Mouse (Mus musculus): ENCODE measurements at regions not wholly inside any gene's neighbourhood (a gene's known extent, or its start where the extent isn't known, plus 50 kb on each side); places are given as distances from the start of the nearest gene placed in this dataset.

DNA sequence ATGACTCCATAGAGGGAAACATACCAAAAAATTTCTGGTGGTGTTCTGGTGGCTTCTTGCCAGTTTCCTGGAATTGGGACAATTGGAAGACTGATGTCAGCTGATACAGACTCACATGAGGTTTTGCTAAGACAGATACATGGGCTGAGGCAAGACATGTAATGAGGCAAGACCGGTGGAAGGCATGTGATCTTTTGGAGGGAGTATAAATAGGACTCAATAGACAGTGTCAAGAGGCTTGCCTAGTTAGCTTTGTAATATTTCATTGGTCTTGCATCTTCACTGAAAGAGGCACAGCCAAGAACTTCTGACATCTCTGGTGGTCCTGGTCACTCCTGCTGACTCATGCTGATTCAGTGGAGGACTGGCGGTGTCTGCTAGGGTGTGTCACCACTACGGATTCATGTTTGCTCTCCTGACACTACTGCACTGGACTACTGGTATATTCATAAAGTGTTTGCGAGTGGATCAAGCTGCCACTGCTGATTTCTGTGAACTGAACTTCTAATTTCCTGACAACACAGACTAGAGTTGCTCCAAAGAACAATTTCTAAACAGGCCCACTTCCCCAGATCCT is 697.7 kb upstream of the 4930444P10Rik start:
- no peak for TF ChIP-seq CTCF (IDR thresholded peaks at IDR 0.05; ENCODE audit: low read depth)
- no peak for TF ChIP-seq EP300 (IDR thresholded peaks at IDR 0.05; ENCODE audit: low read depth)

Measured in heart, postnatal 0 days (tissue).